Mouse (Mus musculus) right cerebral cortex, postnatal 14 days (tissue): Measurements from ENCODE around the gene Map3k7cl.

Experiments used
- DNase-seq: peaks from one replicate; pipeline ENCODE4 v3.0.0; 2022

Gene Map3k7cl

GRCm38 (mm10) chr16:87594145-87594544, 41.0 kb downstream of the Map3k7cl start:
- no peak for DNase-seq

GRCm38 (mm10) chr16:87595149-87595548, 42.0 kb downstream of the Map3k7cl start:
- no peak for DNase-seq

- no peak for DNase-seq
These were observed 49.8 kb downstream of the Map3k7cl start for GRCm38 (mm10) chr16:87602717-87603526.

- no peak for DNase-seq
These were observed 50.9 kb downstream of the Map3k7cl start for GRCm38 (mm10) chr16:87604002-87604401.

- DNase-seq, result no peak
These were observed 51.8 kb downstream of the Map3k7cl start for GRCm38 (mm10) chr16:87604883-87605282.

GRCm38 (mm10) chr16:87607383-87607782, 54.3 kb downstream of the Map3k7cl start:
- no peak for DNase-seq

GRCm38 (mm10) chr16:87607959-87608358, 54.8 kb downstream of the Map3k7cl start:
- no peak for DNase-seq

- no peak for DNase-seq
These were observed 57.0 kb downstream of the Map3k7cl start for GRCm38 (mm10) chr16:87610142-87610541.

GRCm38 (mm10) chr16:87610556-87611295, 57.6 kb downstream of the Map3k7cl start:
- no peak for DNase-seq

- DNase-seq, result no peak
These were observed 58.3 kb downstream of the Map3k7cl start for GRCm38 (mm10) chr16:87611420-87611819.

GRCm38 (mm10) chr16:87612218-87612838, 59.2 kb downstream of the Map3k7cl start:
- no peak for DNase-seq

GRCm38 (mm10) chr16:87617377-87617776, 64.2 kb downstream of the Map3k7cl start:
- DNase-seq, result no peak

- no peak for DNase-seq
These were observed 68.1 kb downstream of the Map3k7cl start for GRCm38 (mm10) chr16:87621246-87621645.

GRCm38 (mm10) chr16:87623881-87624280, 70.8 kb downstream of the Map3k7cl start:
- no peak for DNase-seq

GRCm38 (mm10) chr16:87624937-87625336, 71.8 kb downstream of the Map3k7cl start:
- DNase-seq, result no peak

GRCm38 (mm10) chr16:87625341-87625740, 72.2 kb downstream of the Map3k7cl start:
- no peak for DNase-seq

GRCm38 (mm10) chr16:87625816-87626215, 72.7 kb downstream of the Map3k7cl start:
- DNase-seq, result no peak

GRCm38 (mm10) chr16:87626696-87627095, 73.6 kb downstream of the Map3k7cl start:
- no peak for DNase-seq

- DNase-seq, result no peak
These were observed 81.6 kb downstream of the Map3k7cl start for GRCm38 (mm10) chr16:87634709-87635108.

GRCm38 (mm10) chr16:87635213-87635755, 82.2 kb downstream of the Map3k7cl start:
- no peak for DNase-seq

- no peak for DNase-seq
These were observed 82.7 kb downstream of the Map3k7cl start for GRCm38 (mm10) chr16:87635841-87636240.

- no peak for DNase-seq
These were observed 85.0 kb downstream of the Map3k7cl start for GRCm38 (mm10) chr16:87638098-87638497.

GRCm38 (mm10) chr16:87642234-87642633, 89.1 kb downstream of the Map3k7cl start:
- DNase-seq, result no peak
